10 mouse cellular contexts compared by ENCODE assay signal in the genomic region with DNA sequence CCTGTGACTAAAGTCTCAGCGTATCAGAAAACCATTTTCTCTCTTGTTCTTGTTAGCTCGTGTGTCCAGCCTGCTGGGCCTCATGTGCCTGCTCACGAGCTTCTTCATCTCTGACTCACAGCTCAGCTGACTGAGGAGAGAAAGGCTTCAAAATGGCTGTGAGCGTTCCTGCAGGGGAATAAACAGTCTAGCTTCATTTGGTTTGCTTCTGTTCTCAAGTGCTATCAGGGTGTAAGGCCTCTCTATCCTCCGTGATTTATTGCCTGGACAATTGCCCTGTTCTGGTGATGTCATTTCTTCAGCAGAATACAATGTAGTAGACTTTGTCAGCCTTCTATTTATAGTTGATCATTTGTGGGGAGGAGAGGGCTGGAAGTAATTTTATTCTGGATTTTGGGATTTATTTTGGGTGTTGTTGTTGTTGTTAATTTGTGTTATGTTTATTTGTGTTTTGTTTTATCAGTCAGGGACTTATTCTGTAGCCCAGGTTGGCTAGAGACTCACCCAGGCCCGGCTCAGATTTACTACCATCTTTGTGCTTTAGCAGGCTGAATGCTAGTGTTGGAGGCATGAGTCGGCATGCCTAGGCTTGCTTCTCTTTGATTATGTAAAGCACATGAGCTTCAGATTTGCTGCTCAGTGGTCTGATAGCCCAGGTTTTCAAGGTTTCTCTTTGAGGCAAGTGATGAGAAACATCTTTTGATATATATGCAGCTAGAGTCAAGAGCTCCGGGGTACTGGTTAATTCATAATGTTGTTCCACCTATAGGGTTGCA.
DNase-seq lines count a peak whose midpoint lies in the region; ATAC-seq and TF ChIP-seq lines count a peak whose summit lies in the region.
"Had no signal": no experiment of that assay in that cellular context is flagged by ENCODE, and none has a peak within 500 bp of the region (broad histone marks: within the 10 kb centered on the region; RNA-seq: fewer than 3 reads in every experiment).

No protein-coding gene starts in this region.

- TF ChIP-seq CTCF in olfactory bulb, adult 2 months (IDR thresholded peaks at IDR 0.05; ENCODE audit: insufficient read depth, low read depth, low read length): no peak

- no peaks in the 10 kb centered on the region for H3K36me3 ChIP-seq in heart, embryonic 14.5 days (ENCODE audit: control insufficient read depth, insufficient read depth, low read length)
- H3K36me3 ChIP-seq: embryonic facial prominence, embryonic 10.5 days had no signal

- no peaks in the 10 kb centered on the region for H3K27me3 ChIP-seq in heart, embryonic 14.5 days (ENCODE audit: control insufficient read depth, insufficient read depth, low read length)

- H3K27ac ChIP-seq in heart, embryonic 14.5 days (replicated peaks in 1 of 2; ENCODE audit: control insufficient read depth in 1 of 2, insufficient read depth in 1 of 2, low read depth in 2 of 2, low read length in 2 of 2): peak overlapping the region; percentile 78 to 93
- peak overlapping the region; percentile 51; the same call in 1 of the 2 replicates for H3K27ac ChIP-seq in olfactory bulb, adult 2 months (ENCODE audit: insufficient read depth, low read depth, low read length)
- H3K27ac ChIP-seq: embryonic facial prominence, embryonic 10.5 days had no signal

- H3K9me3 ChIP-seq in heart, embryonic 14.5 days (ENCODE audit: control insufficient read depth, low read length): no peaks in the 10 kb centered on the region
- H3K9me3 ChIP-seq: embryonic facial prominence, embryonic 10.5 days had no signal

- H3K4me2 ChIP-seq in heart, embryonic 14.5 days (ENCODE audit: low read length): no peak overlapping the region

- H3K9ac ChIP-seq in heart, embryonic 14.5 days (ENCODE audit: low read length): no peak overlapping the region

- H3K4me3 ChIP-seq in heart, embryonic 14.5 days (ENCODE audit: control insufficient read depth in 1 of 2, insufficient read depth in 1 of 2, low read depth in 1 of 2, low read length in 2 of 2): no peak overlapping the region
- no peak overlapping the region for H3K4me3 ChIP-seq in olfactory bulb, adult 2 months (ENCODE audit: insufficient read depth, low read depth, low read length)
- H3K4me3 ChIP-seq: embryonic facial prominence, embryonic 10.5 days had no signal

- ATAC-seq in heart, embryonic 14.5 days (ENCODE audit: insufficient number of reproducible peaks, insufficient read depth, low FRiP score, low read depth): peak; percentile 59
- ATAC-seq in frontal cortex, adult (ENCODE audit: low TSS enrichment): no peak

- peaks cover 6 to 12% of the 10 kb centered on the region in 2 experiments; a peak in 3 of 4 replicates for H3K4me1 ChIP-seq in heart, embryonic 14.5 days (ENCODE audit: control insufficient read depth in 2 of 2, insufficient read depth in 2 of 2, low read length in 2 of 2)
- H3K4me1 ChIP-seq in olfactory bulb, adult 2 months (ENCODE audit: control insufficient read depth, insufficient read depth, low read length): no peaks in the 10 kb centered on the region
- H3K4me1 ChIP-seq: embryonic facial prominence, embryonic 10.5 days had no signal

- TF ChIP-seq POLR2A in olfactory bulb, adult 2 months (IDR thresholded peaks at IDR 0.05; ENCODE audit: insufficient read depth, low read depth, low read length): no peak

- DNase-seq in embryo, embryonic 11 days: peak; percentile 22
- no peak for DNase-seq in embryo, embryonic 10 days (ENCODE audit: low spot score)
- DNase-seq in ovary, adult 18-20 months (ENCODE audit: low spot score): peak; percentile 24
- no peak for DNase-seq in ovary, postnatal 36 days (ENCODE audit: low spot score)
- no peak for DNase-seq in right cerebral cortex, adult 18-20 months
- DNase-seq: gastrocnemius, postnatal 14 days had no signal

- 41% methylated on average over 8 of the region's 8 CpGs for WGBS in heart, embryonic 14.5 days
- WGBS in olfactory bulb, adult 2 months: 53% methylated on average over 8 of the region's 8 CpGs

Comparison
In these comparisons a context has a peak if more than half of its experiments do, and no peak if none do; other contexts are left out.
1. DNase-seq: peak in embryo, embryonic 11 days (single experiment) and ovary, adult 18-20 months (single experiment); none in embryo, embryonic 10 days (single experiment), ovary, postnatal 36 days (single experiment) and right cerebral cortex, adult 18-20 months (single experiment).